Mouse (Mus musculus) frontal cortex, postnatal 14 days (tissue): ENCODE measurements around the gene Iqcf3.
"Not testable (repeated sequence)": the region's sequence is repeated elsewhere in the genome, so short reads cannot be mapped to it uniquely, and the experiment has no call there.

Experiments used
- DNase-seq, 2 experiments: peaks; one replicate each; pipeline ENCODE4 v3.0.0; 2022; ENCODE audit warnings: low spot score in 2 of 2

The Iqcf3 gene

DNA sequence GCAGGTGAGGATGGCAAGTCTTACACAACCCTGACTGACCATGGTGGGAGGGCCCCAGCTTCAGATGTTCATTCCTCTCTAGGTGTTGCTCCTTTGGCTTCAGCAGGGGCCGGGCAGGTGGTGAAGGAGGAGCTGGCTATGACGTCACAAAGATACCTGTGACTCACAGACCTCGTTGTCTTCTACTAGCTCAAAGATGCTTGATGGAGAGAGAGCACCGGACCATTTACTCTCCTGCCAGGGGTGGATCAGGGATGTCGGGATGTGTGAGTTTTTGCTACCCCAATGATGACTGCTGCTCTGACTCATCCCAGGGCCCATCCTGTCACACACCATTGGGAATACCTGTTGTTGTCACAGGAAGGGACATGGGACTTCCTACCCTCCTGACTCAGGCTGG is at the start of gene Iqcf3:
TSS of gene Iqcf3 (minus strand) at position 101 of the 400 bp plus-strand sequence.
- DNase-seq: no peak

GRCm38 (mm10) chr9:106610727-106611126 is 49.3 kb upstream of the Iqcf3 start:
- no peak for DNase-seq

DNA sequence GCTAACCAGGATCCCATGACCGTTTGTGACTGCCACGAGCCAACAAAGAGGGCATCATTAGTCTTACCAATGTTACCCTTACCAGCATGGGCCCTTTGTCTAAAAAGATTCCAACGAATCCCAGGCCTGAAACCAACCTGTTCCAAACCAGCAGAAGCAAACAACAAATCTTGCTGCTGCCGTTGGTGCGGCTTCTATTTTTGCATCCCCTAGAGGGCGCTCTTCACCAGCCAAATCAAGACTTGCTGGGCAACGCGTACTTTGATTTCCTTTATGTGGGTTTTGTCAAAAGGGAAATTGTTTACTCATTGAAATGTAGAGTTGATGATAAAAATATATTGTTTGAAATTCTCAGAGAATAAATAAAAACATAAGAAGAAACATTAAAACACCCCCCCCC is 39.1 kb upstream of the Iqcf3 start:
- DNase-seq: peak in 1 of 2 experiments; percentile 66

DNA sequence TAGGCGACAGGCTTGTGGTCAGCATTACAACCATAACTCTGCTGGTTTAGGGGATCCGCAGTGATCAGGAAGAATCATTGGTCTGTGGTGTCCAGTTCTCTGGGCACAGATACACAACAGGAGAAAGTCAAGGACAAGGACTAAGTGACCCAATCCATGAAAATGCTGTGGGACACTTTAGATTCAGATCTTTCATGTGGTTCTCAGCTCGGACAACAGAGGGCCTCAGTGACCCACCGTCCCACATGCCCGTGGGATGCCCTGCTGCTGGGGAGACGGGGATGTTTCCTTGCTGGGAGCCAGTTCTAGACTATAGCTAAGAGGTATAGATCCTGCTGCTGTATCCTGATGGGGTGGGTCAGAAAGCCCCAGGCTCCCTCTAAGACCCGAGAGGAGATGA is 37.0 kb upstream of the Iqcf3 start:
- DNase-seq: no peak

DNA sequence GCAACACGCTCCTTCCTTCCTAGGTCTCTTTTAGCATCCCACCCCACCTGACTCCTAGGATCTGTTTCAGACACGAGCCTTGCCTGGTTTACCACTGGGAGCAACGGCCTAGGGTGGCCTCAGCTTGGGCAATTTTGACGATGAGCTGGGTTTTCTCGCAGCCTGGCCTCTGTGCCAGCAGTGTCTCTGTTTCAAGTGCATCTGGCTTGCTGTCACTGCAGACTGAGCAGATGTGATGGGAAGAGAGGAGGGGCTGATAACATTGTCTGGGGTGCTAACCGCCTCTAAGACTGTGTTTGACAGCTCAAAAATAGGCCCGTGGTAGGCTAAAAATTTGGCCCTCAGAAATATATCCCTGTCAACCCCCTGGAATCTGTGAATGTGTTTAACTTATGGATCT is 34.4 kb upstream of the Iqcf3 start:
- DNase-seq: peak; percentile 35 to 37

GRCm38 (mm10) chr9:106595402-106595801 is 34.0 kb upstream of the Iqcf3 start:
- DNase-seq: not testable (repeated sequence)

DNA sequence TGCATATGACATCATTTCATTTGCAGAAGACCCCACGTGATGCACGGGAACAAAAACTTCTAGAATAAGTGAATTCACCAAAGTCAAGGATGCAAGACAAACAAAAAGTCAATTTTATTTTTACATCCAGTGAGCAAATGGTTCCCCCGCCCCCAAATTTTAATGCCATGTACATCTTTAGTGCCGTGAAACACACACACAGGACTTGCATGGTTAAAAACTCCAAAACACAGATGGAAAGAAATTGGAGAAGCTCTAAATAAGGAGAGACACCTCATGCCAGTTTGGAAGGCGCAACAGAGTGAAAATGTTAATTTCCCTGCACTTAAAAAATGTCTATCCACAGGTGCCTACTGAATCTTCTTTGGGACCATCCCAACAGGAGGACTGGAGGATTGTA is 30.7 kb upstream of the Iqcf3 start:
- no peak for DNase-seq

- DNase-seq: no peak
Measured at GRCm38 (mm10) chr9:106582552-106582951, 21.1 kb upstream of the Iqcf3 start.

GRCm38 (mm10) chr9:106580016-106580415 is 18.6 kb upstream of the Iqcf3 start:
- DNase-seq: no peak

DNA sequence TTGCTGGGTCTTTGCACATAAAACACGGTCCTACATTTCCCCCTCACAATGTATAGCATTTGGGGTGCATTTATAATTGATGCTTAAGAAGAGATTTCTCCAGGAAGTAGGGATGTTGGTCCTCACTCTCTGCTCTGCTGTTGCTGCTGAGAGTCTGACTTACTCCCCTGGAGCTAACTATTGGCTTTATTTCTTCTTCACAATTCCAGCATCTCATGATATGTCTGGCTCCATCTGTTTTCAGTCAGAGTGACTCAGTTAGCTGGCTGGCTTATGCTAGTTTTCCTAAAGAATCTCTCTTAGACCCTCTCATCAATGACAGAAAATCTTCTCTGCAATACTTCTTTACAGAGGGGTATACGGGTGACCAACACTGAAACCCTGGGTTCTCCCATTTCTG is 14.7 kb upstream of the Iqcf3 start:
- DNase-seq: no peak

DNA sequence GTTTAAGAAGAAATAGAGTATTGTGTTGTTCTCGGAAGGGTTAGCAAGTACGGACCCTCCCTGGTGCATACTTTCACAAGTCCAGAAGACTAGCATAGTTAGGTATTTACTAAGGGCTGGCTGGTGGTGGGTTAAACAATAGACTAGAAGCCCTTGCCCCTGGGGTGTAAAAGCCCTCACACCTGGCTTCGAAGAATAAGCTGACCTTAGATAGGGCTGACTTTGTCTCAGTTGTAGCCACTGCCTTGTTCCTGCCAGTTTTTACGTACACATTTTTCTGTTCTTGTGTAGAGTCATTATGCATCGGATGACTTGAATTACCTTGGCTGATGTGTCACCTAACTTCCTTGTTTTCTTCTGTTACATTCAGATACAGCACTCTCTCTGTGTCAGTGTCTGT is 11.9 kb upstream of the Iqcf3 start:
- DNase-seq: no peak

GRCm38 (mm10) chr9:106572186-106572585 is 10.8 kb upstream of the Iqcf3 start:
- no peak for DNase-seq

GRCm38 (mm10) chr9:106570896-106571295 is 9.5 kb upstream of the Iqcf3 start, which contains the start of gene Iqcf4:
TSS of gene Iqcf4 (minus strand) at chr9:106570996.
- DNase-seq: no peak

DNA sequence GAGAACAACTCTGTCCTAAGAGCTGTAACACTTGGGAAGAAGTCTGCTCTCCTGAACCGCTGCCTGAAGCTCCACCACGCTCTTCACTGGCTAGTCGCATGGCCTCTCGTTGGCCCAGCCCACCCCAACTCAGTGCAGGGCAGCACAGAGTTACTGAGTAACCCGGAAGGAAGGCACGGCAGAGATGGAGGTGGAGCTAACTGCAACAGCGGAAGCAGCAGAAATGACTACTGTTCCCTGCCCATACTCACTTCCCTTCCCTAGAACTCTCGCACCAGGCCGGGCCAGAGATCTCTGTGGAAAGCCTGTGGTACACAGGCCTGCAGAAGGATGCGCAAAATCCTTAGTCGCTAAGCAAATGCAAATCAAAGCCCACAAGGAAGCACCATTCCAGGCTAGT is 5.0 kb upstream of the Iqcf3 start:
- no peak for DNase-seq

DNA sequence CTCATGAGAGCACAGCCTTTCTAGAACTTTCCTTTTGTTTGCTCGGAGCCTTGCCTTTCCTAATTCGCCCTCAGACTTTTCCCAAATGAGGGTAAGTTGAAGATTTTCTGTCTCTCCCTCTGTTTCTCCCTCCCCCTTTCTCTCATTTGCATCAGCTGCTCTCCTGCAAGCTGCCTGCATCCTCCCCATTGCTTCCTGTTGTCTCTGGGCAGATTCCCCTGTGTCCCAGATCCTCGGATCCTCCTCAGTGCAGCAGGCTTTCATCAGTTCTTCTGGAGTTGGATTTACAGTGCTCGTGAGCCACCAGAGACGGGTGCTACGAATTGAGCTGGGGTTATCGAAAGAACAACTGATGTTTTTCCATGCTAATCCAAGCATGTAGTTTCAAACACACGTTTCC is 2.6 kb upstream of the Iqcf3 start:
- DNase-seq: no peak

GRCm38 (mm10) chr9:106562291-106562690 is 860 bp upstream of the Iqcf3 start:
- DNase-seq: no peak

DNA sequence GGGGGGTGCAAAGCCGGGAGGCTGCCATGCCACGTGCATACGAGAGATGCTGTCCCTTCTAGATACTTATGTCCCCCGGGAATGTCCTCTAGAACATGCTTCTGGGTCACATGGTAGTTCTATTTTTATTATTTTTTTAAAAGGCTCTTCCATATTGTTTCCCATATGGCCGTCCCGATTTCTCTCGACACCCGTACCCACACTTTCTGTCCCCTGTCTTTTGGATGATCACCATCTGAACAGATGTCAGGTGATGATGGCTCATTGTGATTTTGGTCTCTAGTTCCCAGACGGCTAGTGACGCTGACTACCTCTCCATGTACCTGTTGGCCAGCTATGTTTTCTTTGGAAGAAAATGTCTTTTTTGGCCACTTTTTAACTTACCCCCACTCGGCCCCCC is 26.5 kb downstream of the Iqcf3 start:
- no peak for DNase-seq

GRCm38 (mm10) chr9:106534296-106534695 is 27.1 kb downstream of the Iqcf3 start:
- DNase-seq: no peak

- no peak for DNase-seq
Measured at GRCm38 (mm10) chr9:106531833-106532232, 29.6 kb downstream of the Iqcf3 start.

DNA sequence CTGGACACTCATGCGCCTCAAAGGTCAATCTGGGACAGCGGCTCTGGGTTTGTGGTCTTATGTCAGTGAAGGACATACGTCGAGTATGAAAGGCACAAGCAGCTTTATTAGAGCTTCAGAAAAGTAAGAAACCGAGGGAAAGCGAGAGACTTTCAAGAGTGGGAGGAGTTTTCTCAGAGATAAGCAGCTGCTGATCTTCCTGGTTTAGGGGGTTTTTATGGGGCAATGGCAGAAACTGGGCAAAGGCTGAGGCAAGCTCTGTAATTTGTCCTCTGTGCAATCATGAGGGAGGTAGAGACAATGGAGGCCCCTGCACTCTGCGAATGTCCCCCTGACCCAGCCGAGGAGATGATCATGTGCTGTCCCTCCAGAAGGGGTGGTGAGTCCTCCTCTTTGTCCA is 41.5 kb downstream of the Iqcf3 start:
- no peak for DNase-seq

GRCm38 (mm10) chr9:106519433-106519832 is 42.0 kb downstream of the Iqcf3 start:
- DNase-seq: no peak

- no peak for DNase-seq
Measured at GRCm38 (mm10) chr9:106514273-106514672, 47.2 kb downstream of the Iqcf3 start, which contains the start of gene Iqcf5. TSS of gene Iqcf5 (plus strand) at chr9:106514573.

GRCm38 (mm10) chr9:106513566-106513965 is 47.9 kb downstream of the Iqcf3 start:
- DNase-seq: no peak

GRCm38 (mm10) chr9:106512729-106513450 is 48.5 kb downstream of the Iqcf3 start:
- DNase-seq: no peak
